Mouse (Mus musculus) cerebellum, adult 2 months (tissue): ENCODE results near the gene Scn3b. TPM values are rescaled to one million over a fixed set of nuclear protein-coding genes. Genes with fewer than 3 reads are reported as not detected.

Source experiments
- DNase-seq, 2 experiments: peaks; one replicate each; pipeline ENCODE4 v3.0.0; 2021
- H3K27ac ChIP-seq: fragments of 200-500 bp; 2 replicates; pipeline ENCODE4 v1.5.1; 2012; ENCODE audit warnings: low read length, control low read depth, inconsistent platforms; ENCODE audit not compliant: insufficient read depth
- H3K27me3 ChIP-seq: fragments of 200-500 bp; 2 replicates; pipeline ENCODE4 v1.6.1; 2012; ENCODE audit warnings: inconsistent platforms, mild to moderate bottlenecking, low read length, moderate library complexity; ENCODE audit not compliant: control insufficient read depth, insufficient read depth
- H3K4me1 ChIP-seq: fragments of 200-500 bp; 2 replicates; pipeline ENCODE4 v1.6.1; 2011; ENCODE audit warnings: low read length; ENCODE audit not compliant: control insufficient read depth, insufficient read depth
- H3K4me3 ChIP-seq: fragments of 200-500 bp; replicated peaks from 2 replicates; pipeline ENCODE3; 2011; ENCODE audit warnings: mild to moderate bottlenecking, low read depth, low read length, control low read depth; ENCODE audit not compliant: insufficient read depth
- CTCF ChIP-seq: fragments of 200-500 bp; IDR thresholded peaks from 2 replicates; pipeline ENCODE4 v1.5.1; 2011; ENCODE audit warnings: low read depth, mild to moderate bottlenecking, control low read depth, low read length, moderate library complexity, borderline replicate concordance; ENCODE audit not compliant: insufficient read depth
- POLR2A ChIP-seq: fragments of 200-500 bp; IDR thresholded peaks from 2 replicates; pipeline ENCODE4 v1.6.1; 2011; ENCODE audit warnings: low read length, control low read depth, borderline replicate concordance; ENCODE audit not compliant: insufficient read depth
- WGBS: fragments of 180-500 bp; shearing (Covaris S2); methylation state at CpG from one replicate; pipeline ENCODE4 v1.1.7; 2018; 5-methylcytosine and 5-hydroxymethylcytosine counted together
- polyA plus RNA-seq: library from polyadenylated mRNA; depleted of rRNA; stranded (reverse); fragments of >200 nt; gene quantifications from 2 replicates; pipeline ENCODE4 v1.2.3, GENCODE M21; 2012; rRNA removed

Gene Scn3b
- polyA plus RNA-seq, result 9.2 and 10.1 TPM in 2 replicates

- H3K27me3 ChIP-seq, result no peaks in the 10 kb centered on the region; the same call in 1 of the 2 replicates
- H3K4me1 ChIP-seq, result peaks cover 6% of the 10 kb centered on the region; the same call in 1 of the 2 replicates
- DNase-seq, result peak; percentile 18 to 27
- WGBS, result under 1% methylated on average over 42 of the region's 42 CpGs
- TF ChIP-seq POLR2A, result no peak
- no peak for TF ChIP-seq CTCF
- no peak within 1 kb of the TSS for H3K27ac ChIP-seq
- peak within 1 kb of the TSS; percentile 50 for H3K4me3 ChIP-seq
Measured at GRCm38 (mm10) chr9:40269103-40269861, at the start of gene Scn3b. Gene Scn3b, plus strand, starts transcription at chr9:40269217.

- no peak overlapping the region for H3K4me3 ChIP-seq
- no peaks in the 10 kb centered on the region for H3K4me1 ChIP-seq
- no peaks in the 10 kb centered on the region; the same call in 1 of the 2 replicates for H3K27me3 ChIP-seq
- WGBS, result 71% methylated on average over 4 of the region's 4 CpGs
- DNase-seq, result peak in 1 of 2 experiments; percentile 15
- TF ChIP-seq POLR2A (no peak), CTCF (0 out of 2 replicates have a peak, but pooled peaks have one; percentile 14)
- H3K27ac ChIP-seq, result no peak overlapping the region
Measured at GRCm38 (mm10) chr9:40224289-40224688, 44.7 kb upstream of the Scn3b start.

- H3K27ac ChIP-seq, result no peak overlapping the region
- no peaks in the 10 kb centered on the region for H3K4me1 ChIP-seq
- H3K4me3 ChIP-seq, result no peak overlapping the region
- no peaks in the 10 kb centered on the region for H3K27me3 ChIP-seq
- TF ChIP-seq POLR2A (no peak), CTCF (peak; percentile 46; the same call in 1 of the 2 replicates)
- peak; percentile 47 to 49 for DNase-seq
- 67% methylated on average over 10 of the region's 10 CpGs for WGBS
Measured at GRCm38 (mm10) chr9:40227874-40228789, 40.9 kb upstream of the Scn3b start.

- H3K4me3 ChIP-seq, result no peak overlapping the region
- no peak overlapping the region for H3K27ac ChIP-seq
- DNase-seq, result no peak
- no peaks in the 10 kb centered on the region; the same call in 1 of the 2 replicates for H3K27me3 ChIP-seq
- no peak for TF ChIP-seq POLR2A
- TF ChIP-seq CTCF, result no peak
- WGBS, result 58% methylated on average over 6 of the region's 6 CpGs
- no peaks in the 10 kb centered on the region for H3K4me1 ChIP-seq
Measured at GRCm38 (mm10) chr9:40228804-40229331, 40.1 kb upstream of the Scn3b start.

GRCm38 (mm10) chr9:40229479-40229878 is 39.5 kb upstream of the Scn3b start:
- no peak for DNase-seq
- WGBS, result 52% methylated on average over 5 of the region's 5 CpGs
- no peak for TF ChIP-seq POLR2A
- no peak for TF ChIP-seq CTCF
- Histone ChIP-seq H3K4me3 (no peak overlapping the region), H3K4me1 (no peaks in the 10 kb centered on the region), H3K27me3 (no peaks in the 10 kb centered on the region; the same call in 1 of the 2 replicates), H3K27ac (no peak overlapping the region)

- no peak for DNase-seq
- Histone ChIP-seq H3K27ac (no peak overlapping the region), H3K27me3 (no peaks in the 10 kb centered on the region; the same call in 1 of the 2 replicates), H3K4me1 (no peaks in the 10 kb centered on the region), H3K4me3 (no peak overlapping the region)
- 83% methylated on average over 3 of the region's 3 CpGs for WGBS
- TF ChIP-seq CTCF (no peak), POLR2A (no peak)
Measured at GRCm38 (mm10) chr9:40231019-40231418, 38.0 kb upstream of the Scn3b start.
